Mouse (Mus musculus) midbrain, embryonic 10.5 days (tissue): ENCODE data around the gene Vmn2r53. TPM values are rescaled to one million over a fixed set of nuclear protein-coding genes. Genes with fewer than 3 reads are reported as not detected.
"Not testable (repeated sequence)": the region's sequence is repeated elsewhere in the genome, so short reads cannot be mapped to it uniquely, and the experiment has no call there.

ENCODE experiments used
- DNase-seq: peaks from one replicate; pipeline ENCODE4 v3.0.0-alpha.2; 2017; ENCODE audit warnings: low spot score
- H3K27ac ChIP-seq: fragments of 300-500 bp; sonication (generic); replicated peaks from 2 replicates; pipeline ENCODE4 v1.5.1; 2016; ENCODE audit warnings: mild to moderate bottlenecking
- H3K27me3 ChIP-seq: fragments of 300-500 bp; sonication (generic); 2 replicates; pipeline ENCODE4 v1.6.1; 2016; ENCODE audit warnings: low read depth, mild to moderate bottlenecking; ENCODE audit not compliant: poor library complexity, severe bottlenecking
- H3K36me3 ChIP-seq: fragments of 300-500 bp; sonication (generic); 2 replicates; pipeline ENCODE4 v1.6.1; 2016; ENCODE audit warnings: mild to moderate bottlenecking, moderate library complexity
- H3K4me1 ChIP-seq: fragments of 300-500 bp; sonication (generic); 2 replicates; pipeline ENCODE4 v1.6.1; 2016
- H3K4me3 ChIP-seq: fragments of 300-500 bp; sonication (generic); 2 replicates; pipeline ENCODE4 v1.5.1; 2016; ENCODE audit warnings: mild to moderate bottlenecking, moderate library complexity
- H3K9me3 ChIP-seq: fragments of 300-500 bp; sonication (generic); replicated peaks from 2 replicates; pipeline ENCODE4 v1.6.1; 2016; ENCODE audit warnings: mild to moderate bottlenecking
- WGBS: fragments of 180-500 bp; shearing (Covaris S2); methylation state at CpG from one replicate; pipeline ENCODE4 v1.1.7; 2016; 5-methylcytosine and 5-hydroxymethylcytosine counted together
- polyA plus RNA-seq: library from polyadenylated mRNA; unstranded; fragments of >200 nt; fragmentation: Nextera tagmentation; extraction: Ambion mirVana; gene quantifications from 2 replicates; pipeline ENCODE4 v1.2.1, GENCODE M21; 2016

Vmn2r53 gene
- not detected in 2 replicates for polyA plus RNA-seq

DNA sequence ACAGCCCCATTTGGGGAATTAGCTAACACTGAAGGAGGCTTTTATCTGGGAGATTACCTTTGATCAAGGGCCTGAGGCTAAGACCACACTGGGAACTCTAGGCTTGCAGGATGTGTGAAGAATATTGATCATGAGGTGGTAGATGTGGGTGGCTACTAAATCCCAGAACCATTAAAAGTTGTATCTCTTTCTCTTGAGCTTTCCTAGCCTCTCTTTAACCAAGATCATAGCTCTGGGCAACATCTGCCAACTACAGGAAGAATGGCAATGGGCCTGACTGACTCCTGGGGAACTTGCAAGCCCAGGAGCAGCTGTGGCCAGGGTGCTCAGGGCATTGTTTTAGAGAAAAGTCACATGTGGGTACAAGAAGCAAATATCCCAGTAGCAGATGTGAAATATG is at the start of gene Vmn2r53:
Gene Vmn2r53, minus strand, starts transcription at position 101 of the 400 bp plus-strand sequence.
- no peak for DNase-seq
- no peaks in the 10 kb centered on the region for H3K4me1 ChIP-seq
- H3K4me3 ChIP-seq = no peak within 1 kb of the TSS
- no peaks in the 10 kb centered on the region for H3K27me3 ChIP-seq
- H3K27ac ChIP-seq = no peak within 1 kb of the TSS
- no peaks in the 10 kb centered on the region for H3K36me3 ChIP-seq
- peaks cover 59% of the 10 kb centered on the region for H3K9me3 ChIP-seq

DNA sequence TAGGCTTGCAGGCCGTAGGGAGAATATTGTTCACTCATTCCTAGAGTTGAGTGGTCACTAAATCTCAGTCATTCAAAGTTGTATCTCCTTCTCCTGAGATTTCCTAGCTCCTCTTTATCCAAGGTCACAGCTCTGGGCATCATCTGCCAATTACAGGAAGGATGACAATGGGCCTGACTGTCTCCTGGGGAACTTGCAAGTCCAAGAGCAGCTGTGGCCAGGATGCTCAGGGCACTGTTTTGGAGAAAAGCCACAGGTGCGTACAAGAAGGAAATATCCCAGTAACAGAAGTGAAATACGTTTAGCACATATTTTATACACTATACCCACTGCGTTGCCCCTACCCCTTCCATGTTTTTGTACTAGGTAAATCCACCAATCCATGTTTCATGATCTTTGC is 31.6 kb upstream of the Vmn2r53 start, which contains the start of gene Vmn2r54:
Gene Vmn2r54, minus strand, starts transcription at position 101 of the 400 bp plus-strand sequence.
- DNase-seq, H3K4me1 ChIP-seq, H3K27me3 ChIP-seq, H3K36me3 ChIP-seq, H3K4me3 ChIP-seq, H3K27ac ChIP-seq: not testable (repeated sequence)
- peaks cover 14% of the 10 kb centered on the region for H3K9me3 ChIP-seq
- 86% methylated on average over 3 of the region's 4 CpGs for WGBS

Other genes with a start within 250 kb of the Vmn2r53 start
- gene Vmn1r84, start 239.5 kb downstream of the Vmn2r53 start, polyA plus RNA-seq = not detected in 2 replicates
- 2.5 and 3.9 TPM in 2 replicates for gene Zfp551, start 186.0 kb downstream of the Vmn2r53 start, polyA plus RNA-seq
- 35.0 and 41.6 TPM in 2 replicates for gene Zfp606, start 130.5 kb downstream of the Vmn2r53 start, polyA plus RNA-seq
- gene 2900092C05Rik, start 96.3 kb downstream of the Vmn2r53 start, polyA plus RNA-seq = not detected in 2 replicates
- gene Vmn2r54, start 31.5 kb upstream of the Vmn2r53 start, polyA plus RNA-seq = 0.02 TPM in 1 of 2 replicates, not detected in the other
- not detected in 2 replicates for gene Vmn2r55, start 76.2 kb upstream of the Vmn2r53 start, polyA plus RNA-seq
- gene Vmn2r56, start 126.2 kb upstream of the Vmn2r53 start, polyA plus RNA-seq = not detected in 2 replicates
- gene Zscan18, start 194.8 kb upstream of the Vmn2r53 start, polyA plus RNA-seq = 10.4 and 13.7 TPM in 2 replicates
- gene Zfp329, start 210.1 kb upstream of the Vmn2r53 start, polyA plus RNA-seq = 17.3 and 20.4 TPM in 2 replicates
- gene Zfp110, start 226.0 kb upstream of the Vmn2r53 start, polyA plus RNA-seq = 28.3 and 34.0 TPM in 2 replicates